Mouse (Mus musculus) midbrain, embryonic 11.5 days (tissue): Measurements from ENCODE around the gene Gsc2. TPM values are rescaled to one million over a fixed set of nuclear protein-coding genes. Genes with fewer than 3 reads are reported as not detected.
A peak's percentile ranks its signal among the peaks of the same experiment; 100 is the strongest.

Experiments used
- ATAC-seq: fragments of 200-750 bp; cut with Nextera tagmentation; 2 replicates; pipeline ENCODE4 v1.8.0; 2017; ENCODE audit warnings: moderate TSS enrichment, moderate library complexity; ENCODE audit not compliant: low FRiP score
- DNase-seq: peaks from one replicate; pipeline ENCODE4 v3.0.0; 2015; ENCODE audit warnings: low spot score; ENCODE audit errors: missing footprints
- H3K27ac ChIP-seq: fragments of 300-500 bp; sonication (generic); 2 replicates; pipeline ENCODE4 v1.5.1; 2014; ENCODE audit warnings: low read depth, low read length
- H3K27me3 ChIP-seq: fragments of 300-500 bp; sonication (generic); 2 replicates; pipeline ENCODE4 v1.6.1; 2014; ENCODE audit warnings: mild to moderate bottlenecking, low read length, moderate library complexity, mixed read lengths; ENCODE audit not compliant: control insufficient read depth, insufficient read depth
- H3K36me3 ChIP-seq: fragments of 300-500 bp; sonication (generic); 2 replicates; pipeline ENCODE4 v1.6.1; 2014; ENCODE audit warnings: mild to moderate bottlenecking, low read length, moderate library complexity, mixed read lengths; ENCODE audit not compliant: control insufficient read depth, insufficient read depth
- H3K4me1 ChIP-seq: fragments of 300-500 bp; sonication (generic); 2 replicates; pipeline ENCODE4 v1.6.1; 2014; ENCODE audit warnings: low read length; ENCODE audit not compliant: control insufficient read depth, insufficient read depth
- H3K4me2 ChIP-seq: fragments of 300-500 bp; sonication (generic); 2 replicates; pipeline ENCODE4 v1.6.1; 2014; ENCODE audit warnings: mild to moderate bottlenecking, moderate library complexity
- H3K4me3 ChIP-seq: fragments of 300-500 bp; sonication (generic); 2 replicates; pipeline ENCODE4 v1.5.1; 2014; ENCODE audit warnings: low read depth, low read length
- H3K9ac ChIP-seq: fragments of 300-500 bp; sonication (generic); 2 replicates; pipeline ENCODE4 v1.6.1; 2014; ENCODE audit warnings: low read length
- H3K9me3 ChIP-seq: fragments of 300-500 bp; sonication (generic); 2 replicates; pipeline ENCODE4 v1.6.1; 2016; ENCODE audit warnings: low read length; ENCODE audit not compliant: control insufficient read depth
- WGBS: fragments of 180-500 bp; shearing (Covaris S2); extraction: QIAGEN DNeasy Blood & Tissue Kit; methylation state at CpG from one replicate; pipeline ENCODE4 v1.1.7; 2014; 5-methylcytosine and 5-hydroxymethylcytosine counted together
- polyA plus RNA-seq: library from polyadenylated mRNA; unstranded; fragments of >200 nt; fragmentation: Nextera tagmentation; extraction: Ambion mirVana; gene quantifications from 2 replicates; pipeline ENCODE4 v1.2.1, GENCODE M21; 2014

The Gsc2 gene
- polyA plus RNA-seq, 1 experiment from 2014 or later, result 1.1 TPM

DNA sequence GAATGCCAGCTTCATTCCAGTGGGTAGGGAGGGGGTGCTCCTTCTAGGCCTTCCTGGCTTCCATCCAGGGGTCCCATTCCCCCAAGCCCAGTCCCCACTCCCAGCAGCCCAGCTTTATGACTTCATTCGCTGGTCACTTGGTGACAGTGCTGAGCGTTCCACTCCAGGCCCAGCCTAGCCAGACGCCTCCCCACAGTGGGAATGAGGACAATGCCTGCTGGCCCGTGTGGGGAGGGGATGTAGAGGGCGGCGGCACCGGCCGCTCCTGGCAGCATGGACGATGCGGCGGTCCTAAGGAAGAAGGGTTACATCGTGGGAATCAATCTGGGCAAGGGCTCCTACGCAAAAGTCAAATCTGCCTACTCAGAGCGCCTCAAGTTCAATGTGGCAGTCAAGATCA, 16.4 kb downstream of the Gsc2 start, which contains the start of the genes Dgcr2 and Tssk2:
Dgcr2 (minus strand) TSS at position 101 of the 400 bp plus-strand sequence.
Tssk2 (plus strand) TSS at position 176 of the 400 bp plus-strand sequence.
- no peak within 1 kb of the TSS for H3K27ac ChIP-seq
- H3K27me3 ChIP-seq, result no peaks in the 10 kb centered on the region
- H3K4me1 ChIP-seq, result no peaks in the 10 kb centered on the region
- H3K4me3 ChIP-seq, result no peak within 1 kb of the TSS
- ATAC-seq, result no peak
- DNase-seq, result peak; percentile 59
- 91% methylated on average over 14 of the region's 14 CpGs for WGBS
- H3K36me3 ChIP-seq, result peaks cover 30% of the 10 kb centered on the region
- no peak within 1 kb of the TSS for H3K4me2 ChIP-seq
- no peaks in the 10 kb centered on the region for H3K9me3 ChIP-seq
- H3K9ac ChIP-seq, result no peak within 1 kb of the TSS

DNA sequence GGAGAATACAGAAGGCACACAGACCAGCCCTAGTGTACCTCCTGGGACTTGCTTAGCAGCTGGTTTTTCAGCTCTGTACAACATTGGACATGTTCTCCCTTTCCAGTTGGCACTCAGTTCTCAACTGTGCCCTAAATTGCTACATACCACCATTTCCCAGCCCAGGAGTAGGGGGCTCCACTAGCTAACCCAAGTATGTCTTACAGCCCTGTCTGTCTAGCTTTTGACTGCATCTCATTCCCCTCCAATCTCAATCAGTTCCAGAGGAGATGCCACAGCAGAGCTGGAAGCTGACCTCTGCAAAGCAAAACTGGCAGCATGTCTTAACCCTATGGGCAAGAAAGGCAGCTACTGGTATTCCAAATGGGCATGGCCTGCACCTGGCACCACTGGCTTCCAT, 18.8 kb downstream of the Gsc2 start:
- no peak overlapping the region for H3K4me2 ChIP-seq
- H3K36me3 ChIP-seq, result peaks cover 14% of the 10 kb centered on the region
- peaks cover 4% of the 10 kb centered on the region for H3K4me1 ChIP-seq
- H3K27me3 ChIP-seq, result no peaks in the 10 kb centered on the region
- ATAC-seq, result no peak
- no peak overlapping the region for H3K9ac ChIP-seq
- no peak overlapping the region for H3K27ac ChIP-seq
- no peaks in the 10 kb centered on the region for H3K9me3 ChIP-seq
- DNase-seq, result peak; percentile 64
- no peak overlapping the region for H3K4me3 ChIP-seq

GRCm38 (mm10) chr16:17893923-17894322, 20.9 kb downstream of the Gsc2 start, which contains the start of gene Tssk1:
TSS of gene Tssk1 (plus strand) at chr16:17894223.
- H3K36me3 ChIP-seq, result peaks cover 2% of the 10 kb centered on the region; the same call in 1 of the 2 replicates
- 77% methylated on average over 2 of the region's 2 CpGs for WGBS
- ATAC-seq (no peak), DNase-seq (peak; percentile 26)
- H3K27me3 ChIP-seq, result no peaks in the 10 kb centered on the region
- H3K9ac ChIP-seq, result no peak within 1 kb of the TSS
- no peak within 1 kb of the TSS for H3K4me3 ChIP-seq
- no peaks in the 10 kb centered on the region for H3K9me3 ChIP-seq
- no peak within 1 kb of the TSS for H3K4me2 ChIP-seq
- peaks cover 16% of the 10 kb centered on the region for H3K4me1 ChIP-seq
- H3K27ac ChIP-seq, result no peak within 1 kb of the TSS

GRCm38 (mm10) chr16:17892606-17893005, 22.3 kb downstream of the Gsc2 start:
- Histone ChIP-seq H3K9me3 (no peaks in the 10 kb centered on the region), H3K36me3 (no peaks in the 10 kb centered on the region), H3K27ac (no peak overlapping the region), H3K4me1 (peaks cover 16% of the 10 kb centered on the region), H3K27me3 (no peaks in the 10 kb centered on the region), H3K4me2 (no peak overlapping the region), H3K9ac (no peak overlapping the region), H3K4me3 (no peak overlapping the region)
- WGBS, result 83% methylated on average over 3 of the region's 3 CpGs
- DNase-seq, result no peak
- ATAC-seq, result no peak

GRCm38 (mm10) chr16:17891567-17891959, 23.3 kb downstream of the Gsc2 start, which contains the start of gene Gm20518:
TSS of gene Gm20518 (minus strand) at chr16:17891671.
- no peaks in the 10 kb centered on the region for H3K27me3 ChIP-seq

GRCm38 (mm10) chr16:17890917-17891566, 23.8 kb downstream of the Gsc2 start:
- Histone ChIP-seq H3K27ac (peak overlapping the region; percentile 87), H3K4me2 (peak overlapping the region; percentile 71), H3K9me3 (no peaks in the 10 kb centered on the region), H3K27me3 (no peaks in the 10 kb centered on the region), H3K4me3 (peak overlapping the region; percentile 94), H3K4me1 (peaks cover 16% of the 10 kb centered on the region), H3K36me3 (no peaks in the 10 kb centered on the region), H3K9ac (peak overlapping the region; percentile 99)
- peak; percentile 66 for ATAC-seq
- no peak for DNase-seq
- under 1% methylated on average over 43 of the region's 44 CpGs for WGBS

More at GRCm38 (mm10) chr16:17891567-17891959, 23.3 kb downstream of the Gsc2 start, which contains the start of gene Gm20518:
- Histone ChIP-seq H3K9ac (peak within 1 kb of the TSS; percentile 99), H3K27ac (peak within 1 kb of the TSS; percentile 87), H3K4me2 (peak within 1 kb of the TSS; percentile 71), H3K9me3 (no peaks in the 10 kb centered on the region), H3K4me3 (peak within 1 kb of the TSS; percentile 94), H3K4me1 (peaks cover 16% of the 10 kb centered on the region), H3K36me3 (no peaks in the 10 kb centered on the region)
- DNase-seq (peak; percentile 100), ATAC-seq (peak; percentile 98)
- WGBS, result under 1% methylated on average over 37 of the region's 38 CpGs

- Histone ChIP-seq H3K4me2 (peak overlapping the region; percentile 71), H3K36me3 (no peaks in the 10 kb centered on the region), H3K27ac (no peak overlapping the region), H3K4me3 (peak overlapping the region; percentile 94), H3K9me3 (no peaks in the 10 kb centered on the region), H3K27me3 (no peaks in the 10 kb centered on the region), H3K9ac (peak overlapping the region; percentile 99), H3K4me1 (peaks cover 16% of the 10 kb centered on the region)
- 64% methylated on average over 2 of the region's 2 CpGs for WGBS
- ATAC-seq (no peak), DNase-seq (peak; percentile 79)
Measured at GRCm38 (mm10) chr16:17890342-17890727, 24.5 kb downstream of the Gsc2 start.

- H3K4me3 ChIP-seq, result peak overlapping the region; percentile 94
- no peaks in the 10 kb centered on the region for H3K9me3 ChIP-seq
- WGBS, result 85% methylated on average over 6 of the region's 6 CpGs
Measured at GRCm38 (mm10) chr16:17889689-17890341, 25.0 kb downstream of the Gsc2 start.

DNA sequence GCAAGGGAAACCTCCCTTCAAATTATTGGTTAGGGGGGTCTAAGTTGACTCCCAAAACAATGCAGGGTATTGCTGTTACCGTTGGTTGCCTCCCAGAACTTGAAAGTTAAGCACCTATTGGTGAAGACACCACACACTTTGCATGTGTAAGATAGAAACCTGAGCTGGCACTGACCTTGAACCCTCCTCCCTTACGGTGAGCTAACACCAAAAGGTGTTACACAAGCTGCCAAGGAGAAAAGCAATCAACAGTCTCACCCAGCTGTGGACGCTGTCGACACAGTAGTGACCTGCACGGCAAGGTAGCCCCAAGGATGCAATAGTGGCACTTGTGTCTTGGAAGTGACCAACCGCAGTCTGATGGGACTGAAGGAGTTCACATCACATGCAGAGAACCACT, 30.7 kb downstream of the Gsc2 start:
- H3K4me2 ChIP-seq, result no peak overlapping the region
- H3K4me3 ChIP-seq, result no peak overlapping the region
- H3K4me1 ChIP-seq, result no peaks in the 10 kb centered on the region
- ATAC-seq (no peak), DNase-seq (peak; percentile 57)
- H3K27me3 ChIP-seq, result no peaks in the 10 kb centered on the region
- H3K9ac ChIP-seq, result no peak overlapping the region
- H3K27ac ChIP-seq, result no peak overlapping the region
- 90% methylated on average over 6 of the region's 6 CpGs for WGBS
- H3K9me3 ChIP-seq, result no peaks in the 10 kb centered on the region
- H3K36me3 ChIP-seq, result 0 out of 2 replicates have a peak, but pooled peaks cover 2% of the 10 kb centered on the region

More at GRCm38 (mm10) chr16:17889689-17890341, 25.0 kb downstream of the Gsc2 start:
- H3K27me3 ChIP-seq, result no peaks in the 10 kb centered on the region
- H3K9ac ChIP-seq, result peak overlapping the region; percentile 99
- no peaks in the 10 kb centered on the region for H3K36me3 ChIP-seq
- ATAC-seq (no peak), DNase-seq (peak; percentile 77)
- peaks cover 16% of the 10 kb centered on the region for H3K4me1 ChIP-seq
- H3K27ac ChIP-seq, result no peak overlapping the region
- peak overlapping the region; percentile 71 for H3K4me2 ChIP-seq
